Mouse (Mus musculus) CH12.LX (cell line): ENCODE measurements around the gene Chd2. TPM values are rescaled to one million over a fixed set of nuclear protein-coding genes. Genes with fewer than 3 reads are reported as not detected.

Experiments
- DNase-seq: peaks from one replicate; pipeline ENCODE4 v3.0.0-alpha.2; 2013; ENCODE audit errors: extremely low read depth
- H3K27ac ChIP-seq: 2 replicates; pipeline ENCODE4 v1.5.1; 2012; ENCODE audit warnings: low read depth, mild to moderate bottlenecking, control low read depth, moderate library complexity; ENCODE audit not compliant: insufficient read depth
- H3K27me3 ChIP-seq: replicated peaks from 2 replicates; pipeline ENCODE3; 2012; ENCODE audit warnings: inconsistent platforms
- H3K36me3 ChIP-seq, 2 experiments: replicated peaks in 1 of 2; 2 replicates each; pipeline versions ENCODE3 to v1.6.1; 2012; ENCODE audit warnings: inconsistent platforms in 1 of 2, low read length in 1 of 2, mild to moderate bottlenecking in 1 of 2, mixed read lengths in 1 of 2, moderate library complexity in 1 of 2; ENCODE audit not compliant: control insufficient read depth in 1 of 2, insufficient read depth in 1 of 2
- H3K4me1 ChIP-seq, 2 experiments: 2 replicates each; pipeline ENCODE4 v1.6.1; 2012; ENCODE audit warnings: inconsistent platforms in 1 of 2, moderate library complexity in 1 of 2; ENCODE audit not compliant: insufficient read depth in 2 of 2, control insufficient read depth in 1 of 2
- H3K4me2 ChIP-seq: 2 replicates; pipeline ENCODE4 v1.6.1; 2012; ENCODE audit warnings: low read depth, mild to moderate bottlenecking, control low read depth; ENCODE audit not compliant: poor library complexity, insufficient read depth, severe bottlenecking
- H3K4me3 ChIP-seq, 3 experiments: fragments of 150-350 bp in 1 of 3; sonication (generic) in 1 of 3; replicated peaks in 1 of 3; 2 replicates each; pipeline versions ENCODE3 to v1.5.1; 2011 to 2012; ENCODE audit warnings: low read depth in 2 of 3, low read length in 2 of 3, mild to moderate bottlenecking in 2 of 3, moderate library complexity in 2 of 3, control low read depth in 1 of 3, improper control_type of control experiment in 1 of 3, inconsistent platforms in 1 of 3, mixed read lengths in 1 of 3; ENCODE audit not compliant: poor library complexity in 1 of 3
- H3K79me2 ChIP-seq: replicated peaks from 2 replicates; pipeline ENCODE4 v1.6.1; 2012; ENCODE audit warnings: mild to moderate bottlenecking, moderate library complexity; ENCODE audit not compliant: control insufficient read depth, poor library complexity, insufficient read depth, severe bottlenecking; ENCODE audit errors: extremely low read depth
- H3K9ac ChIP-seq: 2 replicates; pipeline ENCODE4 v1.6.1; 2012; ENCODE audit warnings: low read depth, mild to moderate bottlenecking, control low read depth, moderate library complexity; ENCODE audit not compliant: insufficient read depth
- H3K9me3 ChIP-seq: replicated peaks from 2 replicates; pipeline ENCODE3; 2012; ENCODE audit warnings: low read length, inconsistent platforms, mixed read lengths
- BHLHE40 ChIP-seq: IDR thresholded peaks from 2 replicates; pipeline ENCODE4 v1.6.1; 2011; ENCODE audit warnings: mild to moderate bottlenecking, low read depth, low read length, improper control_type of control experiment
- CHD2 ChIP-seq: IDR thresholded peaks from 2 replicates; pipeline ENCODE4 v1.6.1; 2011; ENCODE audit warnings: low read length, improper control_type of control experiment
- ELF1 ChIP-seq: IDR thresholded peaks from 2 replicates; pipeline ENCODE4 v1.6.1; 2014; ENCODE audit warnings: low read depth, mild to moderate bottlenecking, inconsistent platforms, low read length, improper control_type of control experiment
- GABPA ChIP-seq: IDR thresholded peaks from 2 replicates; pipeline ENCODE4 v1.6.1; 2012; ENCODE audit warnings: low read depth, low read length, improper control_type of control experiment, inconsistent platforms; ENCODE audit not compliant: insufficient replicate concordance
- IRF4 ChIP-seq: IDR thresholded peaks from 2 replicates; pipeline ENCODE4 v1.6.1; 2014; ENCODE audit warnings: low read depth, mild to moderate bottlenecking, inconsistent platforms, low read length, improper control_type of control experiment
- JUN ChIP-seq: IDR thresholded peaks from 2 replicates; pipeline ENCODE4 v1.6.1; 2011; ENCODE audit warnings: low read depth, mild to moderate bottlenecking, low read length, improper control_type of control experiment, moderate library complexity; ENCODE audit not compliant: insufficient read depth
- MEF2A ChIP-seq: IDR thresholded peaks from 2 replicates; pipeline ENCODE4 v1.6.1; 2014; ENCODE audit warnings: low read depth, mild to moderate bottlenecking, inconsistent platforms, low read length, improper control_type of control experiment, borderline replicate concordance
- PAX5 ChIP-seq: IDR thresholded peaks from 2 replicates; pipeline ENCODE4 v1.6.1; 2012; ENCODE audit warnings: low read length, inconsistent platforms, mixed read lengths
- POLR2A ChIP-seq: IDR thresholded peaks from 2 replicates; pipeline ENCODE4 v1.6.1; 2011; ENCODE audit warnings: low read depth, mild to moderate bottlenecking, improper control_type of control experiment, low read length
- POLR2AphosphoS2 ChIP-seq: IDR thresholded peaks from 2 replicates; pipeline ENCODE4 v1.6.1; 2011; ENCODE audit warnings: low read depth, low read length, improper control_type of control experiment
- RAD21 ChIP-seq: IDR thresholded peaks from 2 replicates; pipeline ENCODE4 v1.6.1; 2011; ENCODE audit warnings: low read depth, mild to moderate bottlenecking, low read length, improper control_type of control experiment, moderate library complexity
- SIN3A ChIP-seq: IDR thresholded peaks from 2 replicates; pipeline ENCODE4 v1.6.1; 2012; ENCODE audit warnings: low read length, improper control_type of control experiment, inconsistent platforms
- SMC3 ChIP-seq: IDR thresholded peaks from 2 replicates; pipeline ENCODE4 v1.6.1; 2011; ENCODE audit warnings: low read depth, low read length, improper control_type of control experiment
- USF1 ChIP-seq: IDR thresholded peaks from 2 replicates; pipeline ENCODE4 v1.6.1; 2014; ENCODE audit warnings: low read depth, mild to moderate bottlenecking, inconsistent platforms, low read length, improper control_type of control experiment
- ZNF384 ChIP-seq: IDR thresholded peaks from 2 replicates; pipeline ENCODE4 v1.6.1; 2012; ENCODE audit warnings: low read depth, low read length, improper control_type of control experiment, inconsistent platforms
- dilution Hi-C: fragments of 300-500 bp; cut with MboI; formaldehyde crosslinking; loops from 2 replicates; pipeline ENCODE4 v1.14.3; 2020; ENCODE audit warnings: low sequenced_read_pairs; ENCODE audit not compliant: extremely low pct_unique_long_range_greater_than_20kb, extremely low pct_ligation_motif_present
- in situ Hi-C: fragments of 300-500 bp; cut with MboI; formaldehyde crosslinking; loops from 3 replicates; pipeline ENCODE4 v1.14.3; 2019; ENCODE audit warnings: low sequenced_read_pairs, low pct_ligation_motif_present, low pct_unique_long_range_greater_than_20kb, mixed read lengths
- polyA plus RNA-seq: library from polyadenylated mRNA; unstranded; fragments of >175 nt; gene quantifications from 2 replicates; pipeline ENCODE4 v1.2.1, GENCODE M21; 2012; ENCODE audit warnings: low read depth; ENCODE audit not compliant: insufficient read length
- total RNA-seq, 2 experiments: library from RNA; depleted of rRNA; stranded (reverse); fragments of 300-350 nt in 1 of 2; fragments of >200 nt in 1 of 2; gene quantifications; 2 replicates each; pipeline ENCODE4 v1.2.3; 2012 to 2014

Gene Chd2
- total and polyA plus RNA-seq, 3 experiments = 23.2 to 39.3 (median 30.9) TPM

DNA sequence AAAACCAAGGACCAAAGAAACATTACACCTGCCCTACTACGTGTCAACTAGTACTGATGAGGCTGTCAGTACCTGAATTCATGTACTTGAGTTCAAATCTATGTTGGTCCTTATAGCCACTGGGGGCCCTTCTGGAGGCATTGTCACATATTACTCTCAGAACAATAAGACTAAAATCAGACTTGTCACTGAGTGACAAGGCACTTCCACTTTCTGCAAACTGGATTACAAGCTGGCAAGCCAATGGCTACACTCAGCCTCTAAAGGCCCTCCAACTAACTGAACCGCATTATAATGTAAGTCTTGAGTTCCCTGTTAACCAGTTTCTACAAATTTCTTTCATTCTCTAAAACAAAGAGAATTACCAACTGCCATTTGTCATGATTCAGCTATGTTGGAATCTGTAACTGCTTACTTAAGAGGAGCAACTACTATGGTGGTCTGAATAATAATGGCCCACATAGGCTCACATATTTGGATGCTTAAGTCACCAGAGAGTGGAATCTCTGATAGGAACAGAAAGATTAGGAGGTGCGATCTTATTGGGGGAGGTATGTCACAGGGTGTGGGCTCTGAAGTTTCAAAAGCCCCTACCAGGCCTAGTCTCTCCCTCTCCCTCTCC is 89.3 kb downstream of the Chd2 start:
- Histone ChIP-seq H3K9ac (no peak overlapping the region), H3K27me3 (no peaks in the 10 kb centered on the region), H3K36me3 (peaks cover 82 to 99% of the 10 kb centered on the region in 2 experiments), H3K4me1 (no peaks in the 10 kb centered on the region), H3K79me2 (peaks cover 4% of the 10 kb centered on the region; the same call in 1 of the 2 replicates), H3K9me3 (no peaks in the 10 kb centered on the region), H3K4me2 (no peak overlapping the region), H3K4me3 (no peak overlapping the region), H3K27ac (no peak overlapping the region)
- no peak for TF ChIP-seq USF1
- no peak for TF ChIP-seq PAX5
- TF ChIP-seq MEF2A = no peak
- TF ChIP-seq BHLHE40 = no peak
- no peak for TF ChIP-seq JUN
- TF ChIP-seq ELF1 = no peak
- TF ChIP-seq RAD21 = no peak
- TF ChIP-seq CHD2 = no peak
- TF ChIP-seq ZNF384 = no peak
- no peak for TF ChIP-seq SIN3A
- no peak for TF ChIP-seq GABPA
- in situ Hi-C loops (no loop called here), dilution Hi-C loops (no loop called here)
- DNase-seq = no peak

GRCm38 (mm10) chr7:73451594-73451993 is 90.0 kb downstream of the Chd2 start:
- TF ChIP-seq JUN = no peak
- TF ChIP-seq SMC3 = no peak
- TF ChIP-seq POLR2AphosphoS2 = no peak
- TF ChIP-seq IRF4 = no peak
- no peak for TF ChIP-seq POLR2A
- no peak for TF ChIP-seq ELF1
- TF ChIP-seq PAX5 = no peak
- no peak for TF ChIP-seq RAD21
- TF ChIP-seq, all 38 proteins: peak for 0
- Histone ChIP-seq H3K79me2 (no peaks in the 10 kb centered on the region; the same call in 1 of the 2 replicates), H3K36me3 (peaks cover 83 to 99% of the 10 kb centered on the region in 2 experiments), H3K4me3 (no peak overlapping the region), H3K27me3 (no peaks in the 10 kb centered on the region), H3K27ac (no peak overlapping the region), H3K9me3 (no peaks in the 10 kb centered on the region), H3K4me1 (no peaks in the 10 kb centered on the region), H3K4me2 (no peak overlapping the region), H3K9ac (no peak overlapping the region)
- dilution Hi-C loops = no loop called here
- DNase-seq = no peak
- in situ Hi-C loops = no loop called here
